Mouse (Mus musculus) kidney, postnatal 10 days (tissue): ENCODE measurements around the gene Med13.

Experiments used
- DNase-seq: peaks from one replicate; pipeline ENCODE4 v3.0.0; 2021; ENCODE audit warnings: mixed read lengths

Med13 gene

DNA sequence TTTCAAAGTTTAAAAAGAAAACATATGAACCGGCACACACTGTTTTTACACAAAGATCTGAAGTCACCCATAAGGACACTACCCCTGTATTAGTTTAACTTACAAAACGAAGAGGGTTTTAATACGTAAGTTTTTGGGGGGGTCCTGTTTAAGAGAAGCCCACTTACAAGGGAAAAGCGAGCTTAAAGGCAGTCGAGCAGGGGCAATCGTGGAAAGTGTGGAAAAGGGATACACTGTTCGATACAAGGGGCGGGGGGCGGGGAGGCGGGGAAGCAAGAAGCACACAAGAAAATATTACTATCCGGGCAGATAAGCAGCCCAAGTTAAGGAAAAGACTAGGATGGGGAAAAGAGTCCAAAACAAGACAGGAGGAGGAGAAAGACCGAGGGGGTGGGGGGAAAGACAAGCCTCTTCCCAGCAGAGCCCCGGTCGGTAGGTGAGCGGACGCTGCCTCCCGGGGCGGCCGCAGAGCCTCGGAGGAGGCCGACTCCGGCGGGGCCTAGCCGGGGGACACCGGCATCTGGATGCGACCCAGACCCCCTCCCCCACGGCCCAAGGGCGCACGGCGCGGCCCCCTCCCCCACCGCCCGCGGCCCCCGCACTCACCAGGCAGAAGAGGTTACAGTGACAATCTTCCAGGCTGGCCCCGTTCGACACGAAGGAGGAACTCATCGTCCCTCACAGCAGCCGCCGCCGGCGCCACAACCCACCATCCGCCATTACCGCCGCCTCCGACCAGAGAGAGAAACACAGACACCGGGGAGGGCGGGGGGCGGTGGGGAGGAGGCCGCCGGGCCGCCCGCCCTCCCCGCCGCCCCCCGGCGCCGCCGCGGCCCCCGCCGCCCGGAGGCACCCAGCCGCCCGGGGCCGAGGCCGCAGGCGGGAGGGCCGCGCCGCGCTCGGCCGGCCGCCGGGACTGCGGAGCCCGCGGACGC lies at the start of gene Med13:
Med13 (minus strand) TSS at position 749 of the 935 bp plus-strand sequence.
- peak; percentile 76 for DNase-seq

DNA sequence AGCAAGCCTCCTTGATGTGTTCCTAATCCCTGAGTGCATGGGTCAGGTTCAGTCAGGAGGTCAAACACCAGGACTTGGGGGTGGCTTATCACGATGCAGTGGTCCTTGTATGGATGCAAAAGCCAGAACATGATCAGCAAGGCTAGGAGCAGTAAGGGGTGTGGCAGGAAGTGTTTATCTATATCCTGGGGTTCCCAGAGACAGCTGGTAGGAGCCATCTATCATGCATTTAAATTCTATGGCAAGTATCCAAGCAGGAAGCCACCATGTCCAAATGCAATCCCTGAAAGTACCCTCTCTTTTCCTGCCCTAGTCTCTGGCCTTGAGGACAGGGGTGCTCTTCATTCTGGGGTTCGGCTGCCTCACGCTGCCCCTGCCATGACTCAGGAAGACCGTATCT lies 47.2 kb upstream of the Med13 start:
- no peak for DNase-seq

DNA sequence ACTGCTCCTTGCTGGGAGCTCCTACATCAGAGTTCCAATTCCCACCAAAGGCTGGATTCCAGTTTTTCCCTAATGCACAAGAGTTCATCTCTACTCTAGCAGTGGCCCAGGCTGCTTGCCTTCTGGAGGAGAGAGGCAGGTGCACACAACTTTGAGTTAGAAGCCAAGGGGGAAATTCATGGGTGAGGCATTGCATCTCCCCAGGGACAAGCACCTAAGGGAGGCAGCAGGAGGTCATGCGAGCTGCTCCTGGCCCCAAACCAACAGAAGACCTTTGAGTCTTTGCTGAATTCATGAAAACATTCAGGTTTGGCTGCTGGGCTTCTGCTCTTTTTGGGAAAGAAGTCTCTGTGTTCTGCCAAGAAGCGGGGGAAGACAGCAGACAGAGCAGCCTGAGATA lies 46.4 kb upstream of the Med13 start:
- no peak for DNase-seq

- DNase-seq: no peak
Measured at GRCm38 (mm10) chr11:86399241-86400107, 42.1 kb upstream of the Med13 start.

GRCm38 (mm10) chr11:86396950-86397594 lies 39.7 kb upstream of the Med13 start:
- DNase-seq: no peak

DNA sequence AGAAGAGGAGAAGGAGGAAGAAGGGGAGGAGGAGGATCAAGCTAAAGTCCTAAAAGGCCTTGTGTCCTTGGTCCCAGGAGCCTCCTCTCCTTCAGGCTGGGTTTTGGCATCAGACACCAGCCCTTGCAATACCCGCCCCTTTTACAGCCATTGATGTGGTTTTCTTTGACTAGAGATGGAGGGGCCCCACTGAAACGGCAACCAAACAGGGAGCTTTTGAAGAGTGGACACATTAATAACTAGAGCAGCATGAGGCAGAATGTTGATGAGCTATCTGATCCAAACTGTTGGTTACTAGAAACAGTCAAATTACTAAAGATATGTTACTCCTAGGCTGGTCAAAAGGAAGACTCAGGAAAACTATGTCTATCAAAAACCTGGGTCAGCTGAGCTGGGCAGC lies 39.1 kb upstream of the Med13 start:
- no peak for DNase-seq

DNA sequence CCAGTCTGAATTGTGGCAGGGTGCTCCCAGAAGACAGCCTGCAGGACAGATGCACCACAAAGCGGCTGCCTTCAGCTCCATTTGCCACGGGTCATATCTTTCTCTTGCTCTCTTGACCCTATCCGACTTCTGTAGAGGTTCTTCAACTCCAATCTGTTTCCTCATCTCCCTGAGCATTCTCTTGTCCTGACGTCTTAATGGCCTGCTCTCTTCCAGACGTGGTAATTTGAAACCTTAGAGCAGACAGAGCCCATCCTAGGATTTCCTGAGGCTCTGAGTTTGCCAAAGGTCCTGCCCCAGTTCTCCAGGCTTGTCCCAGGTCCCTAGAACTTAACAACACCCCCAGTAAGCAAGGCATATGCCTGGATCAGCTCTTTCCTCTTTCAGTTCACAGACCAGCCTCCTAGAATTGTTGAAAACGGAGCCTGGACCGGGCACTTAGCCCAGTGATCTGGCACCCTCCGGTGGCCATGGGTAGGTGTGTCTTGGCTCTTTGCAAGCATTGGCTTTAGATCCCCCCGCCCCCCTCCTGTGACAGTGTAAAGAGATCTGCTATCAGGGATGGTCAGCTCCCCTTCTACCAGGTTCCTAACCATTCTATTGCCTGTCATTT lies 38.2 kb upstream of the Med13 start:
- peak; percentile 80 for DNase-seq

GRCm38 (mm10) chr11:86395100-86395499 lies 37.7 kb upstream of the Med13 start:
- no peak for DNase-seq

DNA sequence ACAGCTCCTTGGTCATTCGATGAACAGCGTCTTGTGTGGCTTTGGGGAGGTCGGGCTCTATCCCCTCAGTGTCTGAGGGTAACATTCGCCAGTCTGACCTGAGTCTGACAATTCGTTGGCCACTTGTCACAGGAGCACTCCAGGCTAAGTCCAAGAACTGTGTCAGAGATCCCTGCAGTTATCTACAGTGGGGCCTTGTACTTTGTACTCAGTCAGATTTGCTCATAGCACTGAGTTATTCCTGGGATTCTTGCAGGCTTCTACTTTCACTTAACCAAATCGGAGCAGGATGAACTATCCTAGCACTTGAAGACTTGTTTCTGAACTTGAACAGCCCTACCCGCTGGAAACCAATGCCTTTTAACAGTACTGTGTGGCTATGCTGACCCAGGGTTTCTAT lies 34.3 kb upstream of the Med13 start:
- DNase-seq: no peak

DNA sequence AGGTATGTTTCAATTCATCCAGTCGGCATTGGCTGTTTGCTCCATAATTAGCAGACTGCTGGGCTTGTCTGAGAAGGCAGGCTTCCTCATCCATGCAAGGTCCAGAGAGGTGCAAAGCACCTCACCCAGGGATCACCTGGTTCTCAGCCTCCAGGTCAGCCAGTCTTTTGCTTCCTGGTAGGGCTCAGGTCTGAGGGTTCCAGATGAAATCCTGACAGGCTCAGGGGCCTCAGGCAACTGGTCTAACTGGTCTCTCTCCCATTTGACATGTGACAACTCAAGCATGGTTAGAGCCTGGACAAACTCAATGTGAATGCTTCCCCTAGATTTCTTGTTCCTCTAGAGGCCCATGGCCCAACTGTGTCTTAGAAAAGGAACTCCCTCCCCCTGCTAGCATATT lies 32.9 kb upstream of the Med13 start:
- DNase-seq: peak; percentile 29

DNA sequence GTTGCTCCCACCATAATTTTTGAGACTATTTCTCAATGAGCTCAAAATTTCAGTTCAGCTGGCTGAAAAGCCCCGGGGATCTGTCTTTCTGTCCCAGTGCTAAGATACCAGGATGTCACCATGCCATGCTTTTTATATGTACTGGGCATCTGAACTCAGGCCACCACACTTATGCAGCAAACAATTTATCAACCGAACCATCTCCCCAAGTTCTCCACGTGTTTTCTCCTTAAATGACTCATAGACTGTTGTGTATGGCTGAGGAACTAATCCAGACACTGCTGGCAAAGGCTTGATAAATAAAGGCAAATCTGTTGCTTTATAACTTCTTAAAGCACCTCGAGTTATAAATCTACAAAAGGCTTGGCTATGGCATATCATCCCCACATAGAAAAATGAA lies 32.1 kb upstream of the Med13 start:
- no peak for DNase-seq

- no peak for DNase-seq
Measured at GRCm38 (mm10) chr11:86388821-86389480, 31.5 kb upstream of the Med13 start.

DNA sequence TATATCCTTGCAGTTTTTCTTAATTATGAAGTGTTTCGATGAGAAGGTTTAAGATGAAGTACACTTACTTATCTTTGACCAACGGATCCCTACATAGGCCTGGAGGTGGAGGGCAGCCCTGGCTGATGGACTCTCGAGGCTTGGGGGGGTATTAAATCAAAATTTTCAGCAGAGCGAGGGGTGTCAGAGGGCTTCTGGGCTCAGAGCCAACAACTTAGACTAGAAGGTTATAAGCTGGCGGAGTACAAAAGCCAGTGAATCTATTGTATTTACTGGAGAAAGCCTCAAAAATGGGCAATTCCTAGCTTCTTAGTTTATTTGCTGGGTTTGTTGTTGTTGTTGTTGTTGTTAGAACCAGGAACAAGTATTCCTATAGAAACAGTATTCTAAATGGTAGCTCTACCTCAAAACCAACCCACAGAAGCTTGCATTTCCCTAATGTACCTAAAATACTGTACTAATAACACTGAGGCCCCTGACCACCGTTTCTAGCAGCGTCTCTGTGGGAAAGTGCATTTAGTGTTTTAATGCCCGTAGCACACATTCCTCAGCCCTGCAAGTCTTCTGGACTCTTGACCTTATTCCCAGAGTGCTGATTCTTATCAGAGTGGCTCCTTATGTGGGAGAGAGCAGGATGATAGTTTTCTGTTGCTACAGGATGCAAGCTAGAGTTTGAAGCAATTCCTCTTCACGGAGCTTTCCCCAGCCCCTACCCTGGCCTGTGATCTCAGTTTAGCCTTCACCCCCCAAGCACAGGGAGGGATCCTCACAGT lies 29.9 kb upstream of the Med13 start:
- no peak for DNase-seq

GRCm38 (mm10) chr11:86386576-86386975 lies 29.2 kb upstream of the Med13 start:
- DNase-seq: no peak

- no peak for DNase-seq
Measured at GRCm38 (mm10) chr11:86385710-86386282, 28.4 kb upstream of the Med13 start.

GRCm38 (mm10) chr11:86384141-86384540 lies 26.7 kb upstream of the Med13 start:
- DNase-seq: no peak

DNA sequence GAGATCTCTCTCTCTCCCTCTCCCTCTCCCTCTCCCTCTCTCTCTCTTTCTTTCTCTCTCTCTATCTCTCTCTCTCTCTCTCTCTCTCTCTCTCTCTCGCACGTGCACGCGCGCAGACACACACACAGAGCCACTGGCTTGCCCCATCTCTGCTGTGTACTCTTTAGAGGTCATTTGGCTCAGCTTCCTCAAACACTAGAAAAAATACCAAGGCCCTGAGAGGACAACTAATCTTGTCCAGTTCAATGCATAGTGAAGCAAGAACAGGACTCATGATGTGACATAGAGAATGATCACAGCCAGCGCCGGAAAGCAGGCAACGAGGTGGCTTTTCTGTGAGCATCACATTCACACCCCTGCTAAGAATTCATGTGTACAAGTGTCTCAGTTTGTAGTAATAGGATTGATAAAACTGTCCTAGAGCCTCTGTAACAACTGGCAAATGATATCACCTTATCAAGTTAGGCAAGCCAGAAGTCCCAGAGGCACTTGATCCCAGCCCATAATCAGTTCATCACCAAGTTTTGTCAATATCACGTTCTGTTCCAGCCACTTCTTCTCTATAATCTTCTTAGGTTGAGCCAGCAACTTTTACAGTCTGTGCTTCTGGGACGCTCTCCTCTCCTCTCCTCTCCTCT lies 25.2 kb upstream of the Med13 start:
- no peak for DNase-seq

GRCm38 (mm10) chr11:86381478-86382091 lies 24.2 kb upstream of the Med13 start:
- no peak for DNase-seq

DNA sequence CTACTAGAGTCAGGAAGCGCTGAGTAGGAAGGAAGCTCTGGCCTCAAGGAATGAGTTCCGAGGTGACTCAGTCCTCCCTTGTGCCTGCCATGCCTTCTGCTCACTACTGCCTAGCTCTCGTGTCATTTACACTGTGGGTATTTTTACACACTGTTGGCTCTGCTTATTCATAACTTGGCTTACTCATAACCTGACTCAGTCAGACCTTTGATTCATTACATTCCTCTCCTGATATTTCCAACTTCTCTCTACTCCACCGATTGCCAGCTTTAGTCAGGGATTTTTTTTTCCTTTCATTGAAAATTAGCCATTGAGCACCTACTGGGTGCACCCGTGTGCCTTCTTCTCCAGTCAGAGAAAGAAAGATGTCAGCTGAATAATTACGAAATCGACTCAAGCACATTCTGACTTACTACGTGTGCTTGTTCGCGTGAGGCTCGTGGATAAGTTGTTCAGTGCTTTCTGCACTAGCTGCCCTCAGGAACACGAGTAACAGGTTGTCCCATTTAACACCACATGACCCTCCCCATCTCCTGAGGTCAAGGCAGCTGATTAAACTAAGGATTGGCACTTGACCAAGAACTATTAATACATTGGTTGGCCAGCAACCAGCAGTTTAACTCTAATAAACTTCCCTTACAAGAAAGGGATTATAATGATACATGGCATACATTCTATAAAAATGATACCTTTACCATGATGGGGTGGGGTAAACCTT lies 23.3 kb upstream of the Med13 start:
- no peak for DNase-seq
